In genomic region chr4:123104651-123105450, GRCm38 (mm10) we compare ENCODE assay signal across 8 mouse cellular contexts. TPM values are rescaled to one million over a fixed set of nuclear protein-coding genes. Genes with fewer than 3 reads are reported as not detected.
A peak's percentile ranks its signal among the peaks of the same experiment; 100 is the strongest.
DNase-seq lines count a peak whose midpoint lies in the region; ATAC-seq and TF ChIP-seq lines count a peak whose summit lies in the region.

Gene Bmp8b (plus strand): TSS chr4:123105165.

- peak; percentile 18 for ATAC-seq in embryonic facial prominence, embryonic 13.5 days (ENCODE audit: insufficient number of reproducible peaks, insufficient read depth, low FRiP score, low TSS enrichment, low read depth)
- peak; percentile 83 for ATAC-seq in lung, postnatal 0 days
- ATAC-seq in stomach, embryonic 16.5 days (ENCODE audit: insufficient read depth, low FRiP score), result peak; percentile 37; the same call in 1 of the 2 replicates

- H3K36me3 ChIP-seq in embryonic facial prominence, embryonic 13.5 days, result no peaks in the 10 kb centered on the region
- no peaks in the 10 kb centered on the region for H3K36me3 ChIP-seq in kidney, adult 2 months (ENCODE audit: control insufficient read depth, insufficient read depth, low read length)
- H3K36me3 ChIP-seq in lung, postnatal 0 days (ENCODE audit: insufficient read depth, low read length), result no peaks in the 10 kb centered on the region
- H3K36me3 ChIP-seq in stomach, embryonic 16.5 days (ENCODE audit: control insufficient read depth, insufficient read depth, low read length), result no peaks in the 10 kb centered on the region

- no peak for TF ChIP-seq POLR2A in kidney, adult 2 months (IDR thresholded peaks at IDR 0.05; ENCODE audit: low read depth, low read length)

- peak within 1 kb of the TSS; percentile 60 for H3K4me2 ChIP-seq in embryonic facial prominence, embryonic 13.5 days
- H3K4me2 ChIP-seq in lung, postnatal 0 days (replicated peaks; ENCODE audit: low read depth, low read length), result peak within 1 kb of the TSS; percentile 48
- H3K4me2 ChIP-seq in stomach, embryonic 16.5 days (ENCODE audit: low read depth, low read length), result peak within 1 kb of the TSS; percentile 59

- 4% methylated on average over 75 of the region's 75 CpGs for WGBS in embryonic facial prominence, embryonic 13.5 days
- WGBS in kidney, adult 2 months, result 7% methylated on average over 75 of the region's 75 CpGs
- 6% methylated on average over 67 of the region's 75 CpGs for WGBS in lung, postnatal 0 days
- 6% methylated on average over 75 of the region's 75 CpGs for WGBS in stomach, embryonic 16.5 days

- H3K4me3 ChIP-seq in embryonic facial prominence, embryonic 13.5 days, result peak within 1 kb of the TSS; percentile 37
- peak within 1 kb of the TSS; percentile 25; the same call in 1 of the 2 replicates for H3K4me3 ChIP-seq in kidney, adult 2 months (ENCODE audit: insufficient read depth, low read depth, low read length)
- peak within 1 kb of the TSS; percentile 28 for H3K4me3 ChIP-seq in lung, postnatal 0 days (ENCODE audit: low read depth, low read length)
- H3K4me3 ChIP-seq in stomach, embryonic 16.5 days (replicated peaks; ENCODE audit: low read length), result peak within 1 kb of the TSS; percentile 42

- peaks cover 54% of the 10 kb centered on the region for H3K27me3 ChIP-seq in embryonic facial prominence, embryonic 13.5 days
- H3K27me3 ChIP-seq in kidney, adult 2 months (replicated peaks; ENCODE audit: control insufficient read depth, insufficient read depth, low read length), result peaks cover 4% of the 10 kb centered on the region; the same call in 1 of the 2 replicates
- H3K27me3 ChIP-seq in lung, postnatal 0 days (replicated peaks; ENCODE audit: insufficient read depth, low read length), result peaks cover 16% of the 10 kb centered on the region
- peaks cover 28% of the 10 kb centered on the region for H3K27me3 ChIP-seq in stomach, embryonic 16.5 days (ENCODE audit: control insufficient read depth, insufficient read depth, low read length)

- DNase-seq in R1 (ENCODE audit: low read depth, low spot score), result peak; percentile 88
- DNase-seq in kidney, adult 2 months, result peak; percentile 40
- peak; percentile 53 for DNase-seq in lung, postnatal 0 days (ENCODE audit: low spot score)
- DNase-seq in c-Kit-positive CD71-positive TER-119-positive erythroid progenitor cells, embryonic 14.5 days (ENCODE audit: low spot score), result no peak
- DNase-seq in layer of hippocampus, adult 9-10 months (ENCODE audit: low spot score), result no peak
- DNase-seq in adrenal gland, postnatal 10 days, result no peak

- H3K27ac ChIP-seq in embryonic facial prominence, embryonic 13.5 days, result no peak within 1 kb of the TSS
- H3K27ac ChIP-seq in kidney, adult 2 months (ENCODE audit: insufficient read depth, low read depth, low read length), result no peak within 1 kb of the TSS
- no peak within 1 kb of the TSS for H3K27ac ChIP-seq in lung, postnatal 0 days (ENCODE audit: low read length)
- H3K27ac ChIP-seq in stomach, embryonic 16.5 days (ENCODE audit: low read length), result no peak within 1 kb of the TSS

- H3K9me3 ChIP-seq in embryonic facial prominence, embryonic 13.5 days, result no peaks in the 10 kb centered on the region
- no peaks in the 10 kb centered on the region for H3K9me3 ChIP-seq in lung, postnatal 0 days (ENCODE audit: low read length)
- H3K9me3 ChIP-seq in stomach, embryonic 16.5 days (replicated peaks; ENCODE audit: control insufficient read depth, low read length), result no peaks in the 10 kb centered on the region

- peaks cover 16% of the 10 kb centered on the region for H3K4me1 ChIP-seq in embryonic facial prominence, embryonic 13.5 days
- H3K4me1 ChIP-seq in kidney, adult 2 months (ENCODE audit: control insufficient read depth, insufficient read depth, low read length), result no peaks in the 10 kb centered on the region
- H3K4me1 ChIP-seq in lung, postnatal 0 days (ENCODE audit: insufficient read depth, low read depth, low read length), result 0 out of 2 replicates have a peak, but pooled peaks cover 4% of the 10 kb centered on the region
- 0 out of 2 replicates have a peak, but pooled peaks cover 7% of the 10 kb centered on the region for H3K4me1 ChIP-seq in stomach, embryonic 16.5 days (ENCODE audit: control insufficient read depth, insufficient read depth, low read length)

- TF ChIP-seq EP300 in lung, postnatal 0 days (IDR thresholded peaks at IDR 0.05), result no peak

- no peak for TF ChIP-seq CTCF in kidney, adult 2 months (conservative IDR thresholded peaks at IDR 0.05; ENCODE audit: insufficient read depth, insufficient read length, low read depth, low read length)
- TF ChIP-seq CTCF in lung, postnatal 0 days (IDR thresholded peaks at IDR 0.05), result no peak

- H3K9ac ChIP-seq in embryonic facial prominence, embryonic 13.5 days, result peak within 1 kb of the TSS; percentile 46
- H3K9ac ChIP-seq in lung, postnatal 0 days (replicated peaks; ENCODE audit: low read depth), result no peak within 1 kb of the TSS
- H3K9ac ChIP-seq in stomach, embryonic 16.5 days (ENCODE audit: low read length), result peak within 1 kb of the TSS; percentile 10; the same call in 1 of the 2 replicates

RNA-seq across cellular contexts. Expression of gene Bmp8b, which starts in this region (rescaled TPM):
- polyA plus RNA-seq in embryonic facial prominence, embryonic 13.5 days (2015; fragmentation: Nextera tagmentation; extraction: Ambion mirVana), result 0.51 and 0.58 TPM in 2 replicates
- 0.03 and 0.14 TPM in 2 replicates for polyA plus RNA-seq in kidney, adult 2 months (2012; rRNA removed)
- polyA plus RNA-seq in lung, postnatal 0 days (2015; fragmentation: Nextera tagmentation; extraction: Ambion mirVana), result 0.57 and 0.84 TPM in 2 replicates
- 0.50 and 0.67 TPM in 2 replicates for polyA plus RNA-seq in stomach, embryonic 16.5 days (2015; fragmentation: Nextera tagmentation; extraction: Ambion mirVana)
- not detected for total RNA-seq in adrenal gland, postnatal 10 days (2021)

Comparison
In these comparisons a context has a peak if more than half of its experiments do, and no peak if none do; other contexts are left out.
1. Peak in ATAC-seq, H3K4me3 ChIP-seq, H3K9ac ChIP-seq and H3K4me2 ChIP-seq in embryonic facial prominence, embryonic 13.5 days; RNA of the gene not detected or under 1 TPM.
2. Peak in DNase-seq and H3K4me3 ChIP-seq in kidney, adult 2 months; RNA of the gene not detected or under 1 TPM.
3. Peak in DNase-seq, ATAC-seq, H3K4me3 ChIP-seq and H3K4me2 ChIP-seq in lung, postnatal 0 days; RNA of the gene not detected or under 1 TPM.
4. Peak in ATAC-seq, H3K4me3 ChIP-seq, H3K9ac ChIP-seq and H3K4me2 ChIP-seq in stomach, embryonic 16.5 days; RNA of the gene not detected or under 1 TPM.
5. ATAC-seq: peak in every context shown above with its lines; median percentile 83 in lung, postnatal 0 days; 37 in stomach, embryonic 16.5 days; 18 in embryonic facial prominence, embryonic 13.5 days.